Mouse (Mus musculus) forebrain, embryonic 16.5 days (tissue): ENCODE measurements around the gene Gde1. TPM values are rescaled to one million over a fixed set of nuclear protein-coding genes. Genes with fewer than 3 reads are reported as not detected.

Source experiments
- ATAC-seq: fragments of 200-750 bp; cut with Nextera tagmentation; 2 replicates; pipeline ENCODE4 v1.8.0; 2017; ENCODE audit warnings: mild to moderate bottlenecking, moderate library complexity
- H3K27ac ChIP-seq: fragments of 300-500 bp; sonication (generic); 2 replicates; pipeline ENCODE4 v1.5.1; 2014; ENCODE audit warnings: low read length, control low read depth
- H3K27me3 ChIP-seq: fragments of 300-500 bp; sonication (generic); replicated peaks from 2 replicates; pipeline ENCODE4 v1.6.1; 2014; ENCODE audit warnings: low read length; ENCODE audit not compliant: control insufficient read depth, insufficient read depth
- H3K36me3 ChIP-seq: fragments of 300-500 bp; sonication (generic); 2 replicates; pipeline ENCODE4 v1.6.1; 2014; ENCODE audit not compliant: control insufficient read depth, insufficient read depth
- H3K4me1 ChIP-seq: fragments of 300-500 bp; sonication (generic); replicated peaks from 2 replicates; pipeline ENCODE4 v1.6.1; 2014; ENCODE audit warnings: low read length; ENCODE audit not compliant: control insufficient read depth, insufficient read depth
- H3K4me2 ChIP-seq: fragments of 300-500 bp; sonication (generic); 2 replicates; pipeline ENCODE4 v1.6.1; 2014; ENCODE audit warnings: mild to moderate bottlenecking, low read length, control low read depth
- H3K4me3 ChIP-seq: fragments of 300-500 bp; sonication (generic); replicated peaks from 2 replicates; pipeline ENCODE4 v1.5.1; 2014; ENCODE audit warnings: mild to moderate bottlenecking, low read length, control low read depth
- H3K9ac ChIP-seq: fragments of 300-500 bp; sonication (generic); replicated peaks from 2 replicates; pipeline ENCODE4 v1.6.1; 2014; ENCODE audit warnings: low read depth, low read length, control low read depth
- H3K9me3 ChIP-seq: fragments of 300-500 bp; sonication (generic); 2 replicates; pipeline ENCODE4 v1.6.1; 2016; ENCODE audit warnings: low read length; ENCODE audit not compliant: control insufficient read depth
- WGBS: fragments of 180-500 bp; shearing (Covaris S2); extraction: QIAGEN DNeasy Blood & Tissue Kit; methylation state at CpG from one replicate; pipeline ENCODE4 v1.1.7; 2014; 5-methylcytosine and 5-hydroxymethylcytosine counted together
- polyA plus RNA-seq: library from polyadenylated mRNA; unstranded; fragments of >200 nt; fragmentation: Nextera tagmentation; extraction: Ambion mirVana; gene quantifications from 2 replicates; pipeline ENCODE4 v1.2.1, GENCODE M21; 2015

Gene Gde1
- polyA plus RNA-seq, 1 experiment from 2014 or later, result 174 TPM

DNA sequence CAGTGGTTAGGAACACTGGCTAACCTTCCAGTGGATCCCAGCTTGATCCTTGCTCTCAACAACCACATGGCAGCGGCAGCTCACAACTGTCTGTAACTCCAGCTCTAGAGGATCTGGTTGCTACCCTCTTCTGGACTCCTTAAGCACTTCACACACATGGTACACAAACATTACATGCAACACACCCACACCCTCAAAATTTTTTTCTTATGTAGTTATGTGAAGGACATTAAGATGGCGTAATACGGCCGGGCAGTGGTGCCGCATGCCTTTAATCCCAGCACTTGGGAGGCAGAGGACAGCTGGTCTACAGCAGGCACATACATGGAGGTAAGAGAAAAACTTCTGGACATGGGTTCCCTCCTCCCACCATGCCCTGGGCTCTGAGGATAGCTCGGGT lies 9.4 kb downstream of the Gde1 start:
- no peaks in the 10 kb centered on the region for H3K4me1 ChIP-seq
- 95% methylated on average over 6 of the region's 6 CpGs for WGBS
- peaks cover 42% of the 10 kb centered on the region for H3K36me3 ChIP-seq
- no peak overlapping the region for H3K4me2 ChIP-seq
- no peak overlapping the region for H3K9ac ChIP-seq
- ATAC-seq, result no peak
- H3K27me3 ChIP-seq, result no peaks in the 10 kb centered on the region
- no peaks in the 10 kb centered on the region for H3K9me3 ChIP-seq
- no peak overlapping the region for H3K27ac ChIP-seq
- no peak overlapping the region for H3K4me3 ChIP-seq

DNA sequence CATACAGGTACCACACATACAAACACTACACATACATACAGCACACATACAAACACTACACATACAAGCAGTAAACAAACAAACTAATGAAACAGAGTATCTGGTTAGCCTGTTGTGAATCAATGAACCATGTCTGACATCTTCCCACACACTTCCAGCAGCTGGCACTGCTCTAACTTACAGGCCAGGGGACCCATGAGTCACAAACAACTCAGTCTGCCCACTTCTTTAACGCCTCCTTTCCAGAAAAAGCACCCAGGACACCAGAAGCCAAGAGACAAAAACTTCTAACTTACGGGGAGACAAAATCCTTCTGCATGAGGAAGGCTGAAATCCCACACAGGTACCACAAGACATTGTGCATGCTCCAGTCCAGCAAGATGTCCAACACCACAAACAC lies 14.3 kb downstream of the Gde1 start:
- Histone ChIP-seq H3K36me3 (peaks cover 40% of the 10 kb centered on the region), H3K9me3 (no peaks in the 10 kb centered on the region), H3K4me1 (no peaks in the 10 kb centered on the region), H3K9ac (no peak overlapping the region), H3K4me3 (no peak overlapping the region), H3K4me2 (no peak overlapping the region), H3K27me3 (no peaks in the 10 kb centered on the region), H3K27ac (no peak overlapping the region)
- no peak for ATAC-seq
- WGBS, result 94% methylated on average over 2 of the region's 2 CpGs

- H3K36me3 ChIP-seq, result peaks cover 26% of the 10 kb centered on the region
- H3K9ac ChIP-seq, result no peak overlapping the region
- H3K4me1 ChIP-seq, result no peaks in the 10 kb centered on the region
- ATAC-seq, result no peak
- H3K4me2 ChIP-seq, result no peak overlapping the region
- H3K4me3 ChIP-seq, result no peak overlapping the region
- no peak overlapping the region for H3K27ac ChIP-seq
- no peaks in the 10 kb centered on the region for H3K27me3 ChIP-seq
- H3K9me3 ChIP-seq, result no peaks in the 10 kb centered on the region
- 78% methylated on average over 7 of the region's 7 CpGs for WGBS
These were observed 16.5 kb downstream of the Gde1 start for GRCm38 (mm10) chr7:118689088-118689487.

GRCm38 (mm10) chr7:118688199-118688598 lies 17.4 kb downstream of the Gde1 start:
- Histone ChIP-seq H3K27me3 (no peaks in the 10 kb centered on the region), H3K4me3 (no peak overlapping the region), H3K36me3 (peaks cover 22% of the 10 kb centered on the region), H3K4me1 (no peaks in the 10 kb centered on the region), H3K9ac (no peak overlapping the region), H3K9me3 (no peaks in the 10 kb centered on the region), H3K4me2 (no peak overlapping the region), H3K27ac (no peak overlapping the region)
- ATAC-seq, result peak; percentile 74
- WGBS, result 19% methylated on average over 5 of the region's 5 CpGs

- no peak for ATAC-seq
- H3K36me3 ChIP-seq, result no peaks in the 10 kb centered on the region
- 88% methylated on average over 4 of the region's 4 CpGs for WGBS
- no peaks in the 10 kb centered on the region for H3K9me3 ChIP-seq
- H3K27ac ChIP-seq, result no peak overlapping the region
- no peak overlapping the region for H3K9ac ChIP-seq
- no peak overlapping the region for H3K4me3 ChIP-seq
- H3K4me2 ChIP-seq, result no peak overlapping the region
- H3K4me1 ChIP-seq, result no peaks in the 10 kb centered on the region
- no peaks in the 10 kb centered on the region for H3K27me3 ChIP-seq
These were observed 28.8 kb downstream of the Gde1 start for GRCm38 (mm10) chr7:118676826-118677225.

DNA sequence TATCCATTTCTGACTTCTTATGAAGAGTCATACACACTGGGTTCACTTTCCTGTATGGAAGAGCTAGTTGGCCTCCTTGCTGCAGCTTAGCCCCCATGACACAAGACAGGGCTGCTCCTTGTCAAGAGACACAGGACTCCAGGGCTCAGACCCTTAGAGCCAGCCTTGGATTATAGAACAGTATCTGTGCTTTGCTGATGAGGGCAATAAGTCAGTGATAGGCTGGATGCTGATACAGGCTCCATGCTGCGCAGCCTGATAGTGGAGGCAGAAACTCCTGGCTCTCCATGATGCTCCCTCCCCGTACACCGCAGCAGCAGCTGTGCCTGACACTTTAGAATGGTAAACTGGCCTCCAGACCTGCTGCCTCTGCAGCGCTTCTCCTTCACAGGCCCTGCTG lies 35.4 kb downstream of the Gde1 start:
- H3K9ac ChIP-seq, result no peak overlapping the region
- H3K4me3 ChIP-seq, result no peak overlapping the region
- WGBS, result 83% methylated on average over 4 of the region's 4 CpGs
- H3K4me2 ChIP-seq, result no peak overlapping the region
- no peaks in the 10 kb centered on the region for H3K36me3 ChIP-seq
- H3K27me3 ChIP-seq, result no peaks in the 10 kb centered on the region
- ATAC-seq, result no peak
- no peaks in the 10 kb centered on the region for H3K4me1 ChIP-seq
- H3K27ac ChIP-seq, result no peak overlapping the region
- no peaks in the 10 kb centered on the region for H3K9me3 ChIP-seq

GRCm38 (mm10) chr7:118667773-118668172 lies 37.8 kb downstream of the Gde1 start:
- ATAC-seq, result no peak
- no peaks in the 10 kb centered on the region for H3K27me3 ChIP-seq

DNA sequence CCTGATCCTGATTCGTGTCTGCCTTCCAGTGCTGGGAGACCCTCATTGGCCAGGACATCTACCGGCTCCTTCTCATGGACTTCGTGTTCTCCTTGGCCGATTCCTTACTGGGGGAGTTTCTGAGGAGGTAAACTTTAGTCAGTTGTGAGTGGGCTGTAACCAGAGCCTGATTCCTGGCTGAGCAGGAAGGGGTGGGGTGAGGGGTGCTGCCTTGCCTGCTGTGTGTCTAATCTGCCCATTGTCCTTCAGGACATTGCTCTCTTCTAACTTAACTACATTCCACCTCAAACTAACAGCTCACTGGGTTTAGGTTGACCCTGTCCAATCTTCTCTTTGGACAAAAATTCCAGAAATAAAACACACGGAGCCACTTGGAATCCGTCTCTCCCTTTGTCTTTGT lies 48.8 kb downstream of the Gde1 start:
- 35% methylated on average over 6 of the region's 6 CpGs for WGBS
- no peaks in the 10 kb centered on the region; the same call in 1 of the 2 replicates for H3K9me3 ChIP-seq
- no peaks in the 10 kb centered on the region for H3K36me3 ChIP-seq
- H3K9ac ChIP-seq, result no peak overlapping the region
- no peaks in the 10 kb centered on the region for H3K27me3 ChIP-seq
- no peaks in the 10 kb centered on the region for H3K4me1 ChIP-seq
- H3K27ac ChIP-seq, result no peak overlapping the region
- no peak for ATAC-seq
- H3K4me2 ChIP-seq, result no peak overlapping the region
- no peak overlapping the region for H3K4me3 ChIP-seq

More at GRCm38 (mm10) chr7:118667773-118668172, 37.8 kb downstream of the Gde1 start:
- H3K36me3 ChIP-seq, result no peaks in the 10 kb centered on the region
- 93% methylated on average over 2 of the region's 2 CpGs for WGBS
- H3K9me3 ChIP-seq, result no peaks in the 10 kb centered on the region; the same call in 1 of the 2 replicates
- no peak overlapping the region for H3K4me3 ChIP-seq
- no peak overlapping the region for H3K27ac ChIP-seq
- H3K4me2 ChIP-seq, result no peak overlapping the region
- H3K9ac ChIP-seq, result no peak overlapping the region
- no peaks in the 10 kb centered on the region for H3K4me1 ChIP-seq

GRCm38 (mm10) chr7:118652572-118653295 lies 52.8 kb downstream of the Gde1 start:
- Histone ChIP-seq H3K9me3 (no peaks in the 10 kb centered on the region; the same call in 1 of the 2 replicates), H3K27ac (no peak overlapping the region), H3K4me3 (no peak overlapping the region), H3K4me1 (no peaks in the 10 kb centered on the region), H3K27me3 (no peaks in the 10 kb centered on the region), H3K4me2 (no peak overlapping the region), H3K9ac (no peak overlapping the region), H3K36me3 (no peaks in the 10 kb centered on the region)
- WGBS, result 82% methylated on average over 6 of the region's 6 CpGs
- no peak for ATAC-seq

DNA sequence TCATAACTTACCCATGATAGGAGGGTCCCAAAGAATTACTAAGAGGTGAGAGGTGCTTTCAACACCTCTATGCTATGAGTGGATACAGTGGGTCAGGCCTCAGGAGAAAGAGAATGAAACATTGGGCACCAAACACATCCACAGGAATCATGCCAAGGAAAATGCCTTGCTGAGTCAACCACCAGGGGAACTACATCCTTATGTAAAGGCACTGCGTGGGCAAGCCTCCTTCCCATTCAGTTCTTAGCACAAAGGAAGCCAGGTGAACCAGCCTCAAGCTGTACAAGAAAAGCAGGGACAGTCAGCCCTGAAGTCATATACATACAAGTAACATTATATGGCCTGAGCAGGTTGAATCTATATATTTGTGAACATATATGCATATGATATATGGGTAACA lies 54.7 kb downstream of the Gde1 start:
- no peak for ATAC-seq
- Histone ChIP-seq H3K4me1 (no peaks in the 10 kb centered on the region), H3K36me3 (no peaks in the 10 kb centered on the region), H3K27me3 (no peaks in the 10 kb centered on the region), H3K27ac (no peak overlapping the region), H3K9me3 (no peaks in the 10 kb centered on the region; the same call in 1 of the 2 replicates), H3K4me2 (no peak overlapping the region), H3K9ac (no peak overlapping the region), H3K4me3 (no peak overlapping the region)
- WGBS, result 71% methylated on average over 1 of the region's 1 CpGs
